Mouse (Mus musculus) cerebellum, adult 2 months (tissue): Measurements from ENCODE around the gene Slc39a13.

Experiments used
- CTCF ChIP-seq: fragments of 200-500 bp; IDR thresholded peaks from 2 replicates; pipeline ENCODE4 v1.5.1; 2011; ENCODE audit warnings: low read depth, mild to moderate bottlenecking, control low read depth, low read length, moderate library complexity, borderline replicate concordance; ENCODE audit not compliant: insufficient read depth
- POLR2A ChIP-seq: fragments of 200-500 bp; IDR thresholded peaks from 2 replicates; pipeline ENCODE4 v1.6.1; 2011; ENCODE audit warnings: low read length, control low read depth, borderline replicate concordance; ENCODE audit not compliant: insufficient read depth

DNA sequence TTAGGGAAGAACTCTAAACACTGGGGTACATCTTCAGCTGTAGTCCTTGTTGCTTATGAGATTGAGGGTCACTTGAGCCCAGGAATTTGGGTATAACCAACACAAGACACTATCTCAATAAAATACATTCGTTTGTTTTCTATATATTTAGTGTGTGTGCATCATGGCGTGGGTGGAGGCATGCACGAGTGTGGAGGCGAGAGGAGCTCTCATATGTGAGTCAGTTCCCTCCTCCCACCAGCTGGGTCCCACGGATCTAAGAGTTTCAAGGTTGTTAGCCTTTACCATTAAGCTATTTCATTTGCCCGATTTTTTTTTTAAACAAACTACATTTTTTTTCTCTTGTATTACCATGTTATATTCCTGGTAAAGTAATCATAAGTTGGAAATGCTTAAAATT, 20.6 kb upstream of the Slc39a13 start:
- TF ChIP-seq POLR2A (no peak), CTCF (no peak)
